Mouse (Mus musculus) A20 (cell line): ENCODE data around the gene Ptprd.
"Not testable (repeated sequence)": the region's sequence is repeated elsewhere in the genome, so short reads cannot be mapped to it uniquely, and the experiment has no call there.

Experiments
- DNase-seq: peaks from one replicate; pipeline ENCODE4 v3.0.0-alpha.2; 2011; ENCODE audit warnings: low read depth, low spot score

The Ptprd gene

GRCm38 (mm10) chr4:76199321-76199720 is 2012.4 kb downstream of the Ptprd start:
- DNase-seq, result no peak

DNA sequence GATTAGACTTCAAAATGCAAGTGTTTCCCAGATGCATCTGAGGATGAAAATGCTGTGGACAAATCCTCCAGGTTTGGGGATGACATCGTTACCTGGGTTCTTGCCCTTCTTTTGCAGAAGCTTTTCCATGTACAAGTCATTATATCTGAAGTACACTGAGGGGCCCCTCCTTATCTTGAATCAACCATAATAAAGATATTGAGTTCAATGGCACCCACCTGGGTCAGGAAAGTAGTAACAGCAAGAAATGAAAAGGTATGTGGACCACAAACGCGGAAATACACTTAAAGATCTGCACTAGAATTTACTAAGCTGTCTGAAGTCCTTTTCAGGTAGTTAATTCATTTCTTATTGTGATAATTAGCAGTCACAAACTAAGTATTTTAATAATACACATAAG is 2017.0 kb downstream of the Ptprd start:
- DNase-seq, result no peak

- no peak for DNase-seq
Observed at GRCm38 (mm10) chr4:76193496-76193895, 2018.3 kb downstream of the Ptprd start.

DNA sequence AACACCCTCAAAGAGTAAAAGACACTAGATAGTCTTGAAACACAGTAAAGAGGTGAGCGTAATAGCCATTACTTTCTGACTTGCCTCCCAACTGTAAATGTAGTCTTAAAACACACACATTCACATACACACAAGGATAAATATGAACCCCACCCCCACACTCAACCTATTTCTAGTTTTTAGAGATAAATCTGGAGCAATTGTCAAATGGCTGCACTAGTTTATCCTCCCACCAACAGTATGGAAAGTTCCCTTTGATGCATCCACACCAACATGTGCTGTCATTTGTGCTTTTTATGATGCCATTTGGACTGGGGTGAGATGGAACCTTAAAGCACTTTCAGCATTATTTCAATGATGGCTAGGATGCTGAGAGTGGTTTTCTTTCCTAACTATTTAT is 2019.7 kb downstream of the Ptprd start:
- no peak for DNase-seq

DNA sequence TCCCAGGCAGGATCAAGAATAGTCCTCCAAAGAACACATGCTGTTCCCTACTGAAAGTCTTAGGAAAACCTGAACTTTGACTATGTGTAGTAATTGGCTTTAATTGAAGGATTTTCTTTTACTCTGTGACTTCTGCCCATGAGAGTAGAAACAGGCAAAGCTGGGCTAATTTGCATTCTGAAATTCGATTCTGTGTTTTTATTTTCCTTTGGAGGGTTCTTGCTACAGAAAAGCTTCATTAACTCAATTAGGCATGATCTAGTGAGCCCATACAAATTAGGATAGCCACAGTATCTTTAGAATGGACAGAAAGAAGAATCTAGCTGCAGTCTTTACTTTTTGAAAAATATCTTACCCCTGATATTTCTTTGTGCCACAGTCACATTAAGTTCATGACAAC is 2021.0 kb downstream of the Ptprd start:
- no peak for DNase-seq

DNA sequence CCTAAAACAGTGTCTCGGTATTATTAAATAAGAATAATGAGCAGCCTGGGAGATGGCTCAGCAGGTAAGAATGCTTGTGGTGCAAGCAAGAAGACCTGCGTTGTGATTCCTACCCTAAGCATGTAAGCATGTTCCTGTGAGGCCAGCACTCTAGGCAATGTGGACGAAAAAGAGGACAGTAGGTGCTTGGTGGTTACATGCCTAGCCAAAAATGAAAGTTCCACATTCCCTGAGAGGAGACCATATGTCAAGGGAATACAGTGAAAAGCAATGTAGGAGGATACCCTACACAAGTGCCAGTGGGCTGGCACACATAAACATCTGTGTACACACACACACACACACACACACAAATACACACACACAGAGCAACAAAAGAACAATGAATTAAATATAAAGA is 2028.7 kb downstream of the Ptprd start:
- DNase-seq, result no peak

DNA sequence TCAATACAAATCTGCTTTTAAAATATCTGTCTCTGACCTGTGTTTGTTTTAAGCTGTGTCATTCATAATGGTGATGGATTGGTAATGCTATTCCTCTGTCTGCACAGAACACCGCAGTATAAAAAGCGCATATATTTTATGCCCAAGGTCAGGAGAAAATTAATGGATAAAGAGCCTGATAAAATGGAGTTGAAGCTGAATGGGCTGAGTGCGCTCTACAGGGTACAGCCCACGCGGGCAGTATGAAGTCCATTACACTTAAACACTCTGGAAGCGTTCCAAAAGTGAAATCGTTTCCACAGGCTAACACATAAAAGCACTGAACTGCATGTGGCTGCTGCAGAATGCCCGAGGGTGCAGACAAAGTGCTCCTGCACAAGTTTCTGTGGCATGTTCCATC is 2032.3 kb downstream of the Ptprd start:
- no peak for DNase-seq

DNA sequence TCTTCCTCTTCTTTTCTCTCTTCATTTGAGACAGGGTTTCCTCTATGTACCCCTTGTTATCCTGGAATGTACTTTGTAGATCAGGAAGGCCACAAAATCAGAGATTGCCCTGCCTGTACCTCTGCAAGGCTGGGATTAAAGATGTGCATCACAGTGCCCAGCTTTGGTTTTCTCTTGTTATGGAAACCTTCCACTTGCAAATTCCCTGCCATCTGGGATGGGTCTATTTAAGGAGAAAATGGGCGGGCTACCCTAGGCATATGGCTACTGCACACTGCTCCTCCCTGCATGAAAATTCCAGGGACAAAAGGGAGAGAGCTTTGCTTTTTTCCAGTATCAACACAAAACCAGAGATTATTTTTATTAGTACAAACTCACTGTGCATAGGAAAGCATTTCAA is 2036.7 kb downstream of the Ptprd start:
- DNase-seq, result no peak

GRCm38 (mm10) chr4:76155750-76156149 is 2056.0 kb downstream of the Ptprd start:
- DNase-seq, result no peak

DNA sequence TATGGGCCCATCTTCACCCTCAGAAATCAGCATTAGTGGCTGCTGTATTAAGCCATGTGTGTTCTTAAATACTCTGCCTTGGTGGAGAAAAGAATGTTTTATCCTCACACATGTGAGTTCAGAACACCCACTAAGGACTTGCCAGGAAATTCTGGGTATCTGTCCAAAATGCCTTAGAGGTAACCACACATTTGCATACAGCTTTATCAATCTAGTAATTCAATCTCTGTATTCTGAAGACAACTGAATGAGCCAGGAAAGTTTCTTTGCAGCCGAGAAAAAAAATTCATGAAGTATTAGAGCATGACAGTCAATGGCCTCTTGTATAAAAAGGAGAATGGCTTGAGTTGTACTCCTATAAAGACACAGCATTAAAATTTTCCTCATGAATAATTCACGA is 2057.6 kb downstream of the Ptprd start:
- no peak for DNase-seq

- DNase-seq, result no peak
Observed at GRCm38 (mm10) chr4:76144925-76145324, 2066.8 kb downstream of the Ptprd start.

GRCm38 (mm10) chr4:76144333-76144732 is 2067.4 kb downstream of the Ptprd start:
- DNase-seq, result no peak

- DNase-seq, result no peak
Observed at GRCm38 (mm10) chr4:76137901-76138300, 2073.9 kb downstream of the Ptprd start.

DNA sequence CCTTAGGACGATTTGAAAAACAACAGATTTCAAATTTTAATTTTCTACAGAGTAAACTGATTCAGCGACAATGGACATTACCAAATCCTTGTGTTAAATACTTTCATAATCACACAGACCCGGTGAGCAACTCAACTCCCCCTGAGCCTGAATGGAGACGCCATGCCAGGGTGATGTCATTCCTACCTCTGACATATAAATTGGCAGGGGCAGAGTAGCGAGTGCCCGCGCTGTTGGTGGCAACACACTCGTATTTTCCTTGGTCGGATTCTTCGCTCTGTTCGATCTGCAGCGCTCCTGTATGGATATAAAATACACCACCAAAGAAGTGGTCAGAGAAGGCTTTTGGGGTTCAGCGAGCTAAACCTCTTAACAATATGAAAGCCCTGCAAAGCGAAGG is 2075.1 kb downstream of the Ptprd start:
- no peak for DNase-seq

DNA sequence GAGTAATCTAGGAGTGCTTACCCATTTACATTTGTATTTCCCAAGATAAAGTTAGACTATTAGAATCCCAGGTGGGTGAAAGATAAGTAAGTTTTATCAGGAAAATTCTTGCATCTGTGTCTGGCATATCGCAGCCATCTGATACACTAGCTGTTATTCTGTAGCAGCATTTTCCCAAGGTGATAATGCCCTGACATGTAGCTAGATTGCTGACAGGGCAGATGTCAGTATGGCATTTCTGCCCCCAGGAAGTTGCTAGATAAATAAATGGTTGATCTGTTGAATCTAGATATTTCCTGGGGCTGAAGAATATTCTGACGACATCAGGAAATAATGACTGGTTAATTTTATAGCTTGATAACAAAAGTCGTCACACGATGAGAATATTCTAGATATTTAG is 2119.9 kb downstream of the Ptprd start:
- no peak for DNase-seq

GRCm38 (mm10) chr4:76089866-76090265 is 2121.9 kb downstream of the Ptprd start:
- no peak for DNase-seq

DNA sequence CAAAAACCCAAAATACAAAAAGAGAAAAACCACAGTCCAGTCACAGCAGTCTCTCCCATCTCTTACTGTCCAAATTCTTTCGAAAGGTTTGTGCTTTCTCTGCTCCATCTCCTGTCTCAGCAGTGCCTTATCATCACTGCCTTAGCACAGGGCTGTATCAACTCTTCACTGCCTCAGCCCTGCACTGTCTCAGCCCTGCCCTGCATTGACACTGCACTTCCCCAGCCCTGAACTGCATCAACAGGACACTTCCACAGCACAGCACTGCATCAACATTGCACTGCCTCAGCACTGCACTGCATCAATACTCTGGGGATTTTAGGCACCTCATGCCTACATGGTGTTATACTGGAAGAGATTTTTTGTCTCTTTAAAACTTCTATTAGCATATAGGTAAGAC is 2135.7 kb downstream of the Ptprd start:
- DNase-seq, result no peak

DNA sequence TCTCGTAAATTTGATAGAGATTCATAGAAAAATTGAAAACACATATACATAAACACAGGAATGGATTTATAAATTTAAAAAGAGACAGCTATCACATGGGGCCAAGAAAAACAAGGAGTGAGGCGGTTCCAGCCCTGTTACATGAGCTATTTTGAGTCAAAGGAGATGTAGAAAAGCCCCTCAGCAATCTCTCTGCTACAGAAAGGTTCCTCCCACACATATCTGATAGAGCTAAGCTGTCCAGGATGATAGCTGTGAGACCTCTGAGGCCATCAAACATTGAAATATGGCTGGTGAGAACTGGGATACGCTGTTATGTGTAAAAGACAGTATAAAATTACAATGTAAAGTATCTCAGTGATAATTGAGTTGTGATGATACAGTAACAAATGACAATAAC is 2138.5 kb downstream of the Ptprd start:
- DNase-seq, result no peak

- no peak for DNase-seq
Observed at GRCm38 (mm10) chr4:76071720-76072119, 2140.0 kb downstream of the Ptprd start.

GRCm38 (mm10) chr4:76056836-76057235 is 2154.9 kb downstream of the Ptprd start:
- no peak for DNase-seq

GRCm38 (mm10) chr4:76045650-76046049 is 2166.1 kb downstream of the Ptprd start:
- DNase-seq, result no peak

- DNase-seq, result no peak
Observed at GRCm38 (mm10) chr4:76044802-76045201, 2167.0 kb downstream of the Ptprd start.

DNA sequence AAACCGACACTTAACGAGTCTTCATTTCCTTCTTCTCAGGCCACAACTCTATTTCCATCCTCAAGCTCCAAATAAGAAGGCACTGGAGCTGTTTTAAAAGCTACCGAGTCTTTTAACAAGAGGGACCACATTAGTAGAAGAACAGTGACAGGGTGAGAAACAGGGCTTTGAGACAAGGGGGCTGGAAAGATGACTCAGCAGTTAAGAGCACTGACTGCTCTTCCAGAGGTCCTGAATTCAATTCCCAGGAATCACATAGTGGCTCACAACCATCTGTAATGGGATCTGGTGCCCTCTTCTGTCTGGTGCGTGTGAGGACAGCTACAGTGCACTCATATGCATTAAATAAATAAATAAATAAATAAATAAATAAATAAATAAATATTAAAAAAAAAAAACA is 2174.6 kb downstream of the Ptprd start:
- not testable (repeated sequence) for DNase-seq

GRCm38 (mm10) chr4:76025571-76026325 is 2186.0 kb downstream of the Ptprd start:
- no peak for DNase-seq
